Mouse (Mus musculus): ENCODE measurements at regions not wholly inside any gene's neighbourhood (a gene's known extent, or its start where the extent isn't known, plus 50 kb on each side); places are given as distances from the start of the nearest gene placed in this dataset.
"Not testable (repeated sequence)": the region's sequence is repeated elsewhere in the genome, so short reads cannot be mapped to it uniquely, and the experiment has no call there.

DNA sequence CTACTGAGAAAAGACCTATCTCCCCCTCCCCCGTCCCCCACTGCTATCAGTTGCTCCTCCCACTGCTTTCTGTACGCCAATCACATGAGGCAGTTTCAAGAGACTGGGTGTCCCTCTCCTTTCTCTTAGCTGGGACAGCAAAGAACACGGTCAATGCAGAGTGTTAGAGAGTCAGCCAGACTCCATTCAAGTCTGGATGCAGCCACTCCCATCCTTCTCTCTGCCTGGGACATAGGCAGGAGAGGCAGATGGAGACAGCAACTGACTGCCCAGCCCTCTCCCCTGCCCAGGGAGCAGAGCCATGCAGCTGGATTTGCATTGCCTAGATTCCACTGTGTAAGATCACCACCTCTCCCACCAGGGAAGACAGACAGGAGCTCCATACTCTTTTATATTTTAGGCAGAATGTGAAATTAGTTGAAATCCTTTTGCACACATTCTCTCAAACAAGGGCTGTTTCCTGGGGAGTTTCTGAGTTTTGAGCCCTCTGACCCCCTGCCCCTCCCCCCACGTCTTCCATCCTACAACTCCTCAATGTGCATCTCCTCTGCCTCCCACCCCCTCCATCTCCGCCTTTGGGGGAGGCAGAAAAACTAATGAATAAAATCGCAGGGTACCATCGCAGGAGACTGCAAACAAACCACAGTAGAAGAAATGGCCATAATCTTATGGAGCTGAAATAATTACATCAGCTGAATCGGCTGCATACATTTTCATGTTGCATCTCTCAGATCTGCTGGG lies 180.3 kb upstream of the Plekha5 start:
- DNase-seq = no peak
- Histone ChIP-seq H3K4me3 (no peak overlapping the region), H3K27ac (no peak overlapping the region)
- intact Hi-C loops (cut with DNase I) = no loop called here
- no peak for TF ChIP-seq CTCF (IDR thresholded peaks at IDR 0.05)

DNA sequence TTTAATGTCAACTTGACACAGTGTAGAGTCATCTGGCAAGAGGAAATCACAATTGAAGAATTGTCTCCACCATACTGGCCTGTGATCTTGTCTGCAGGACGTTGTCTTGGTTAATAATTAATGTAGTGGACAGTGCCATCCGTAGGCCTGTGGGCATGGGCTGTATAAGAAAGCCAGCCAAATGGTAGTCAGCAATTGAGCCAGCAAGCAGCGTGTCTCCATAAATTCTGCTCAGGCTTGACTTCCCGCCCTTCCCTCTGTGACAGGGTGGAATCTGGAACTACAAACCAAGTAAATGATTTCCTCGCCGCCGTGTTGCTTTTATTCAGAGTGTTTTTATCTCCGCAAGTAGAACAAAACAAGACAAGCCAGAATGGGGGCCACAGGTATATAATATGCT lies 184.5 kb upstream of the Plekha5 start:
- intact Hi-C loops (cut with DNase I) = no loop called here
- H3K4me3 ChIP-seq = no peak overlapping the region
- TF ChIP-seq CTCF (IDR thresholded peaks at IDR 0.05) = no peak
- DNase-seq = no peak
- H3K27ac ChIP-seq = no peak overlapping the region

DNA sequence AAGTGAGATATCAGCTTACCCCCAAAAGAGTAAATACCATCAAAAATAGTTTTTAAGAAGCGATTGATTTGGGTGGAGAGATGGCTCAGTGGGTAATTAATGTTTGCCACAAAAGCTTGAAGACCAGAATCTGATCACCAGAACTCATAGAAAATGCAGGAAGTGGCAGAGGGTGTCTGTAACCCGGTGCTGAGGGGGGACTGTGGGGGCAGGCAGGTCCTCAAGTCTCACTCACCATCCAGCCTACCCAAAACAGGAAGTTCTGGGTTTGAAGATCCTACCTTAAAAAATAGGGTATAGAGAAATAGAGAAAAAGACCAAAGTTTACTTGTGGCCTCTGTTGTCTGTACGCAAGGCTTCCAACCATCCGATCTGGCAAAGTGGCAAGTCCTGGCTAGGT lies 190.3 kb upstream of the Plcz1 start:
- TF ChIP-seq CTCF (IDR thresholded peaks at IDR 0.05) = no peak

DNA sequence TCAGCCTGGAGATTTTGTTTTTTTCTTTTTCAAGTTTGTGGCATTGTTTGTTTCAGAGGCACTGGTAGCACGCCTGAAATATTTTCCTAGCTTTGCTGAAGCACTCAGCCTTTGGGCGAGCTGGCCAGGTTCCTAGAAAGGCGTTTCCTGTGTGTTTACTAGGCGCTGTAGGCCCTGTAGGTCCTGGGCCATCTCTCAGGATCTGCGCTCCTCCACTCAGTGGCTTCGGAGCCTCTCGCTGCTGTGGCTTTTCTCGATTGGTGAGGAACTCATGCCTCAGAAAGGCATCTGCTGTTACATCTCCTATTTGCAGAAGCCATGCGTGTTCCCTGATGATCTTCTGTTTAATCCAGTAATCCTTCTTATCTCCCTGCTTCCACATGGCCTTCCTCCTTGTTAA lies 188.0 kb upstream of the Plcz1 start:
- Histone ChIP-seq H3K4me3 (no peak overlapping the region), H3K27ac (peak overlapping the region; percentile 16; the same call in 1 of the 2 replicates)
- no peak for TF ChIP-seq CTCF (IDR thresholded peaks at IDR 0.05)
- DNase-seq = peak; percentile 77
- intact Hi-C loops (cut with DNase I) = loop anchor here (10.0 kb wide), 1 partner anchor 216 kb away; no protein-coding TSS in a partner anchor

More for the DNA sequence above, 190.3 kb upstream of the Plcz1 start:
- no peak for DNase-seq
- intact Hi-C loops (cut with DNase I) = no loop called here
- Histone ChIP-seq H3K27ac (no peak overlapping the region), H3K4me3 (no peak overlapping the region)

DNA sequence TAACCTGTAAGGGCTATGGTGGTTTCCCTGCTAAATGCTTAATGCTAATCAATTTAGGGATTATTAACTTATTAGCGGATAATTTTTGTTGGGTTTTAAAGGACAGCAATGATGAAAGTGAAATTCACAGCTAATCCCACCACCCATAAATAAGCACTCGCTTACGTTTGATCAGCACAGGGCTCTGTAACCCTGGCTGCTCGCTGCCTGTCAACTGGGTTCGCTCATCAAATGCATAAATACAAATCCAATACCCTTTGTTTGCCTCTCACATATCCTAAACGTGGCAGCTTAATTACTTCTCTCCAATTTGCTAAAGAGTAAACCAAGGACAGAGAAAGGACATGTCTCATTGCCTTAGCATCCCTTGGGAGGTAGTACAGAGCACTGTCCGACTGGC lies 187.5 kb upstream of the Plcz1 start:
- Histone ChIP-seq H3K27ac (peak overlapping the region; percentile 16; the same call in 1 of the 2 replicates), H3K4me3 (no peak overlapping the region)
- no peak for TF ChIP-seq CTCF (IDR thresholded peaks at IDR 0.05)
- intact Hi-C loops (cut with DNase I) = loop anchor here (10.0 kb wide), 1 partner anchor 216 kb away; no protein-coding TSS in a partner anchor
- DNase-seq = no peak

DNA sequence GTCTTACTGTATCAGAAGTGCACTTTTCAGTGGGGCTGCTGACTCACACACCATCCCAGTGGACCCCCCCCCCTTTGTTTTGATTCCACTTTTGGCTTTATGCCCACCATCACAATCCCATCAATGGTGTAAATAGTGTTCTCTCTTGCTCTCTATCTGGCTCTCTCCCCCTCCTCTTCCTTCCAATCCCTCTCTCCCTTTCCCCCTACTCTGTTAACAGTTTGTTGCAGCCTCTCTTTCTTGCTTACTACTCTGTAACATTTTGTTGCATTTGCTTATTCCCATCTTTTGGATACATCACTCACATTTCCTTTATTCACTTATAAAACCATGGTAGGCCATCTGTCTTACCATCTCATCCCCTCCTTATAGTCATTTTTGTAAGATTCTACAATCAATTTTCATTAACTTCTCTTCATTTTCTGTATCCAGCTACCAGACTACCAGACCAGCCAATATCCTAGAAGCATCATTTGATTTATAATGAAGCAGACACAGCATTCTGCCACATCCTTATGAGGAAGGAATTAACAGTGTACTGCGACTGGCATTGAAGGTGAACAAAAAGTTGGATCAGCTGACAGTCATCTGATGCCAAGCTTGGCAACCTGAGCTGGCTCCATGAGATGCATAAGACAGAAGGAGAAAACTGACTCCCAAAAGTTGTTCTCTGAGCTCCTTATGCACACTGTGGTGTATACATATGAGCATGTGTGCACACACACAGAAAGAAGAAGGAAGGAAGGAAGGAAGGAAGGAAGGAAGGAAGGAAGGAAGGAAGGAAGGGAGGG lies 181.5 kb upstream of the Plcz1 start:
- Histone ChIP-seq H3K4me3 (no peak overlapping the region), H3K27ac (no peak overlapping the region)
- no peak for TF ChIP-seq CTCF (IDR thresholded peaks at IDR 0.05)
- no peak for DNase-seq
- intact Hi-C loops (cut with DNase I) = loop anchor here (10.0 kb wide), 1 partner anchor 222 kb away; no protein-coding TSS in a partner anchor

DNA sequence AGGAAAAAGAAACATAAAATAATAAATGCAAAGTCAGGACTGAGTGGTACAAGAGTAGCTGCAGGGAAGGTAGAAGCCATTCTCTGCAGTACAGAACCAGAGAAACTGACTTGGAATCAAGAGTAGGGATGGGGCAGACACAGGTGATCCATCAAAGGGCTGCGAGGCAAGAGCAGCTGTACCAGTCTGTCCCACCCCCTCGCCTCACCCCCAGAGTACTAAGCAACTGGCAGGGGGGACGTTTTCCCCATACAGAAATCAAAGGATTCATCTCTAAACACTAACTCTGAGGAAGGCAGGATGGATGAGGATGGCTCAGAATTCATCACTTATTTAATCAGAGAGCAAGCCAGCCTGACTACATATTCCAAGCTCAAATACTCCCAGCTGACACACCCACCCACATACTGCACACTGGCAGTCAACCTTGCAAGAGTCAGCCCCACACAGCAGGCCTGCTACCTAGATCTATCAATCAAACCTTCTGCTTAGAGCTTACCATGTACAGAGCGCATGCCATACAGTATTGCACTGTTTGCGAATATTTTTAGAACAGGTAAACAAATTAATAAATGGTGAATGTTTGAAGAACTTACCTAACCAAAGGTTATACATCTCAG lies 180.5 kb upstream of the Plcz1 start:
- intact Hi-C loops (cut with DNase I) = loop anchor here (10.0 kb wide), 1 partner anchor 223 kb away; no protein-coding TSS in a partner anchor
- TF ChIP-seq CTCF (IDR thresholded peaks at IDR 0.05) = no peak
- H3K4me3 ChIP-seq = no peak overlapping the region
- no peak for DNase-seq
- no peak overlapping the region for H3K27ac ChIP-seq

DNA sequence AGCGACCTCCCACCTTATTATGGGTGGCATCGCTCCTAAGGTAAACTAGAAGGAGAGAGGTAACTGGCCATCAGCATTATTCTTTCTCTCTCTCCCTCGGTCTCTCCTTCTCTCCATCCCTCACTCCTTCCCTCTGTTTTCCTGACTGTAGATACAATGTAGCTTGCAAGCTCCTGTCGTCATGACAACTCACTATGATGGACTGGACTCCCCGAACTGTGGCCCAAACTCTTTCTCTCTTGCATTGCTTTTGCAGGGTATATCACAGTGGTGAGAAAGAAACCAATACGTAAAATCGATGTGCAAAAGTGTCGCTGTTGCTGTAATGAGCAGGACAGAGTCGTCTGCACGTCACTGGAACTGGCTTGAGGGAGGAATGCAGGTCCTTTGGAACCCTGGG lies 177.5 kb upstream of the Plcz1 start:
- intact Hi-C loops (cut with DNase I) = no loop called here
- TF ChIP-seq CTCF (IDR thresholded peaks at IDR 0.05) = no peak
- no peak for DNase-seq
- H3K27ac ChIP-seq = no peak overlapping the region
- no peak overlapping the region for H3K4me3 ChIP-seq

DNA sequence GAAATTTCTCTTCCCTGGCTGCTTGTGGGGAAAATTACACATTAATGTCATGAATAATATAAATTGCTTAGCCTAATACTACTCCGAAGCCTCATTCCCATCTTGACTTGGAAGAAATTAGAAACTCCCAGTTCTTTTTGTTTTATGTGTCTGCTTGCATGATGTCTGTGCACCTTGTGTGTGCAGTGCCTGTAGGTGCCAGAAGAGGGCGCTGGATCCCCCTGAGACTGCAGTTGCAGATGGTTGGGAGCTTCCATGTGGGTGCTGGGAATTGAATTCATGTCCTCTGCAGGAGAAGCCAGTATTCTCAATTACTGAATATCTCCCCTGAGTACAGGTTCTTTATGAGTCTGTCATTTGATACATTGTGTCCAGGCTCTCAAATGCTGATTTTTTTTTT lies 171.1 kb upstream of the Plcz1 start:
- Histone ChIP-seq H3K4me3 (no peak overlapping the region), H3K27ac (no peak overlapping the region)
- intact Hi-C loops (cut with DNase I) = no loop called here
- DNase-seq = no peak
- no peak for TF ChIP-seq CTCF (IDR thresholded peaks at IDR 0.05)

DNA sequence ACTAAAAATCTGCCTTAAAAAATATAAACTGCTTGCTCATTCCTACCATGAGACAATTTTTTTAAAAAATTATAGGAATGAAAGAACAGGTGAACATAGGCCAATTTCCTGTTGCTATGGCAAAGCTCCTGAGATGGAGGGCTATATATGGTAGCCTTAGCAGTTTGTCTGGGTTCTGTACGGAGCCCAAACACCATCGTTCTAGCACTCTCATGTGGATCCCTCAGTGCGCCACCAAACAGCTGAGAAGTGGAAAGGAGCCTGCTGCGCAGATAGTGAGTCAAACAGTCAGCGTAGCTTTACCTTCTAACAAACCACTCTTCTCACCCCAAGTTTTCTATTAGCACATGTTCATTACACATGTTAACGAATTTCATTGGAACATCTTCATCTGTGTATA lies 168.9 kb upstream of the Plcz1 start:
- Histone ChIP-seq H3K4me3 (no peak overlapping the region), H3K27ac (no peak overlapping the region)
- TF ChIP-seq CTCF (IDR thresholded peaks at IDR 0.05) = no peak
- no peak for DNase-seq
- intact Hi-C loops (cut with DNase I) = no loop called here

DNA sequence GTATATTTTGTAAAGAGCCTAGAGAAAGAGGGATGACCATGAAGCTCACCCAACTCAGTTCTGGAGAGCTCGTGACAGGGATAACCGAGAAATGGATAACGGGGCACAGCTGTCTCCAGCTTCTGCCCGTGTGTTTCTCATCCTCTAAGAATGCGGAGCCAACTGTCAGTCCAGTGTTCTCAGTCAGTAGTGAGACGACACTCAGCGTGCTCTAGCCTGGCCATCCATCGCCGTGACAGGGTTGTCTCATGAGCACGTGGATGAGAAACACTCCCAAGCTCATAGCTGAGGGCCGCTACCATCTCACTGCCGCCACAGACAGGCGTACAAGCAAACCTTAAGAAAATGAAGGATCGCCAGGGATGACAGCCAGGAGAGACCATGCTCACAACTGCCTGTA lies 167.8 kb upstream of the Plcz1 start:
- no peak overlapping the region for H3K27ac ChIP-seq
- TF ChIP-seq CTCF (IDR thresholded peaks at IDR 0.05) = no peak
- DNase-seq = no peak
- no peak overlapping the region for H3K4me3 ChIP-seq
- intact Hi-C loops (cut with DNase I) = no loop called here

DNA sequence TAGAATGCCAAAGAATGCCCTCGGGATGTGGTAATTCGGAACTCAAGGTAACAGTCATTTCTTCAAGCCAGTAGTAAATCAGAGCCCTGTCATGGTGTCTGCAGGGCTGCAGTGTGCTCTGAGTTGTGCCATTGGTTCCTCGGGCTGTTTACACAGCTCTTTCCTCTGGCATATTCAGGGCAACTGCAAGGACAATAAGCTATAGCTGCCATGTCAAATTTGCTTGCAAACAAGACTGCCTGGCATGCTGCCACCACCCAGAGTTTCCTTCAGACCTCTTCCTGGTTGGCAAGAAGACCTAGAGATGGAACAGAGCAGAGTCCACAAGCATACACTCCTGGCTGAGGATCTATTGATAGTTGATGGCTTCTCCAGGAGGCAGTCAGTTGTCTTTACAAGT lies 167.1 kb upstream of the Plcz1 start:
- no peak for DNase-seq
- TF ChIP-seq CTCF (IDR thresholded peaks at IDR 0.05) = no peak
- intact Hi-C loops (cut with DNase I) = no loop called here
- no peak overlapping the region for H3K4me3 ChIP-seq
- H3K27ac ChIP-seq = no peak overlapping the region

DNA sequence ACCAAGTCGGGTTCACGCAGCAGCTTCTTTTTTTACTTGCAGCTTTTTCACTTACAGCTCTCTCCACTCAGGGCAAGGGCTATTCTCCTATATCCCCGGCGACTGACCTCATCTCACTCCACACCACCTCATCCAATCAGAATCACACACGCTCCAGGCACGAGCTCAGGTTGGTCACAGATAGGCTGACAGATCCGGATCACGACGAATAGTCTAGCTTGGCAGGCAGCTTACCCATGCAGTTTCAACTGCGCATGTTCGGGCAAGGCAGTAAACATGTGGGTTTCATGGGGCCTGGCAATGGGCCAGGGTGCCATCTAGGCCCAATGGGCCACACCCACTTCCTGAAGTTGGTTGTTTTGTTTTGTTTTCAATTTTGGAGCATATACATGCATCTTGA lies 165.4 kb upstream of the Plcz1 start:
- H3K4me3 ChIP-seq; intact Hi-C loops (cut with DNase I); DNase-seq; H3K27ac ChIP-seq: not testable (repeated sequence)

All from gastrocnemius, adult 2 months (tissue).